Comparison of ENCODE assay signal across 8 mouse cellular contexts in genomic region chr16:20702522-20702893, GRCm38 (mm10). TPM values are rescaled to one million over a fixed set of nuclear protein-coding genes. Genes with fewer than 3 reads are reported as not detected.
DNase-seq lines count a peak whose midpoint lies in the region; ATAC-seq and TF ChIP-seq lines count a peak whose summit lies in the region.

No protein-coding gene starts in this region.

- DNase-seq in 3134 (ENCODE audit: extremely low read depth, insufficient read length, low spot score): peak; percentile 63
- DNase-seq in ES-CJ7 (ENCODE audit: low read depth, low spot score): peak; percentile 88
- DNase-seq in cerebellum, adult 9-10 months: peak; percentile 79
- DNase-seq in forebrain, postnatal 0 days: peak; percentile 71
- DNase-seq in hindbrain, postnatal 0 days (ENCODE audit: low spot score): peak; percentile 85
- DNase-seq in liver, embryonic 11.5 days (ENCODE audit: low spot score): peak; percentile 71
- DNase-seq in naive thymus-derived CD4-positive, alpha-beta T cell, adult 2 months (ENCODE audit: low read depth): peak; percentile 32
- peak; percentile 34 to 39 for DNase-seq in thymus, postnatal 36 days

- H3K27me3 ChIP-seq in forebrain, postnatal 0 days (ENCODE audit: insufficient read depth, low read length): no peaks in the 10 kb centered on the region
- H3K27me3 ChIP-seq in hindbrain, postnatal 0 days (ENCODE audit: insufficient read depth, low read length): no peaks in the 10 kb centered on the region
- H3K27me3 ChIP-seq in liver, embryonic 11.5 days (replicated peaks; ENCODE audit: control insufficient read depth, insufficient read depth, low read length): no peaks in the 10 kb centered on the region

- WGBS in forebrain, postnatal 0 days: 8% methylated on average over 8 of the region's 8 CpGs
- WGBS in hindbrain, postnatal 0 days: 6% methylated on average over 8 of the region's 8 CpGs
- 11% methylated on average over 8 of the region's 8 CpGs for WGBS in liver, embryonic 11.5 days

- ATAC-seq in forebrain, postnatal 0 days: peak; percentile 80
- peak; percentile 80 for ATAC-seq in hindbrain, postnatal 0 days
- peak; percentile 82 for ATAC-seq in liver, embryonic 11.5 days (replicated peaks; ENCODE audit: low FRiP score)

- no peak overlapping the region for H3K4me3 ChIP-seq in forebrain, postnatal 0 days (ENCODE audit: low read depth, low read length)
- no peak overlapping the region for H3K4me3 ChIP-seq in hindbrain, postnatal 0 days (ENCODE audit: low read length)
- H3K4me3 ChIP-seq in liver, embryonic 11.5 days (ENCODE audit: low read depth, low read length): 0 out of 2 replicates have a peak overlapping the region, but pooled peaks have one; percentile 21

- no peak overlapping the region for H3K4me2 ChIP-seq in forebrain, postnatal 0 days (ENCODE audit: low read depth)
- H3K4me2 ChIP-seq in hindbrain, postnatal 0 days (ENCODE audit: low read depth, low read length): no peak overlapping the region
- H3K4me2 ChIP-seq in liver, embryonic 11.5 days: peak overlapping the region; percentile 56

- peak; percentile 78 for TF ChIP-seq CTCF in forebrain, postnatal 0 days (IDR thresholded peaks at IDR 0.05; ENCODE audit: low read depth)
- TF ChIP-seq CTCF in hindbrain, postnatal 0 days (IDR thresholded peaks at IDR 0.05; ENCODE audit: low read depth): peak; percentile 85

- H3K4me1 ChIP-seq in forebrain, postnatal 0 days (ENCODE audit: insufficient read depth): no peaks in the 10 kb centered on the region
- H3K4me1 ChIP-seq in hindbrain, postnatal 0 days (ENCODE audit: insufficient read depth, low read length): peaks cover 14% of the 10 kb centered on the region; the same call in 1 of the 2 replicates
- peaks cover 58% of the 10 kb centered on the region for H3K4me1 ChIP-seq in liver, embryonic 11.5 days (replicated peaks; ENCODE audit: control insufficient read depth, insufficient read depth, low read length)

- H3K27ac ChIP-seq in forebrain, postnatal 0 days (ENCODE audit: low read depth, low read length): no peak overlapping the region
- peak overlapping the region; percentile 64; the same call in 1 of the 2 replicates for H3K27ac ChIP-seq in hindbrain, postnatal 0 days
- peak overlapping the region; percentile 91 for H3K27ac ChIP-seq in liver, embryonic 11.5 days (ENCODE audit: low read depth, low read length)

- peaks cover 44% of the 10 kb centered on the region for H3K36me3 ChIP-seq in forebrain, postnatal 0 days (ENCODE audit: insufficient read depth)
- H3K36me3 ChIP-seq in hindbrain, postnatal 0 days (ENCODE audit: insufficient read depth, low read length): peaks cover 25% of the 10 kb centered on the region; the same call in 1 of the 2 replicates
- peaks cover 4% of the 10 kb centered on the region for H3K36me3 ChIP-seq in liver, embryonic 11.5 days (ENCODE audit: control insufficient read depth, insufficient read depth, low read length)

- no peaks in the 10 kb centered on the region for H3K9me3 ChIP-seq in forebrain, postnatal 0 days (ENCODE audit: low read length)
- H3K9me3 ChIP-seq in hindbrain, postnatal 0 days (ENCODE audit: low read length): no peaks in the 10 kb centered on the region
- H3K9me3 ChIP-seq in liver, embryonic 11.5 days (ENCODE audit: control insufficient read depth, low read length): no peaks in the 10 kb centered on the region

- no peak overlapping the region for H3K9ac ChIP-seq in forebrain, postnatal 0 days
- peak overlapping the region; percentile 18 for H3K9ac ChIP-seq in hindbrain, postnatal 0 days (replicated peaks; ENCODE audit: low read length)
- no peak overlapping the region for H3K9ac ChIP-seq in liver, embryonic 11.5 days (ENCODE audit: low read depth, low read length)

RNA-seq across cellular contexts. Expression of gene Fam131a, which starts 9.5 kb away (rescaled TPM):
- 169 and 200 TPM in 2 replicates for total RNA-seq in forebrain, postnatal 0 days (2014; rRNA removed)
- polyA plus RNA-seq in forebrain, postnatal 0 days (2015; fragmentation: Nextera tagmentation; extraction: Ambion mirVana): 81.6 and 89.9 TPM in 2 replicates
- 130 and 147 TPM in 2 replicates for total RNA-seq in hindbrain, postnatal 0 days (2014; rRNA removed)
- 49.0 and 55.4 TPM in 2 replicates for polyA plus RNA-seq in hindbrain, postnatal 0 days (2015; fragmentation: Nextera tagmentation; extraction: Ambion mirVana)
- polyA plus RNA-seq in liver, embryonic 11.5 days (2014; fragmentation: Nextera tagmentation; extraction: Ambion mirVana): 2.1 TPM in 2 replicates

RNA-seq across cellular contexts. Expression of gene Polr2h, which starts 15.0 kb away (rescaled TPM):
- total RNA-seq in forebrain, postnatal 0 days (2014; rRNA removed): 43.7 and 55.3 TPM in 2 replicates
- 87.4 and 103 TPM in 2 replicates for polyA plus RNA-seq in forebrain, postnatal 0 days (2015; fragmentation: Nextera tagmentation; extraction: Ambion mirVana)
- total RNA-seq in hindbrain, postnatal 0 days (2014; rRNA removed): 25.5 and 29.2 TPM in 2 replicates
- 88.6 and 90.8 TPM in 2 replicates for polyA plus RNA-seq in hindbrain, postnatal 0 days (2015; fragmentation: Nextera tagmentation; extraction: Ambion mirVana)
- 124 and 127 TPM in 2 replicates for polyA plus RNA-seq in liver, embryonic 11.5 days (2014; fragmentation: Nextera tagmentation; extraction: Ambion mirVana)

RNA-seq across cellular contexts. Expression of gene Clcn2, which starts 15.0 kb away (rescaled TPM):
- total RNA-seq in forebrain, postnatal 0 days (2014; rRNA removed): 41.9 and 47.9 TPM in 2 replicates
- polyA plus RNA-seq in forebrain, postnatal 0 days (2015; fragmentation: Nextera tagmentation; extraction: Ambion mirVana): 10.7 and 14.1 TPM in 2 replicates
- total RNA-seq in hindbrain, postnatal 0 days (2014; rRNA removed): 57.0 and 74.6 TPM in 2 replicates
- 18.5 and 21.2 TPM in 2 replicates for polyA plus RNA-seq in hindbrain, postnatal 0 days (2015; fragmentation: Nextera tagmentation; extraction: Ambion mirVana)
- 14.4 and 15.3 TPM in 2 replicates for polyA plus RNA-seq in liver, embryonic 11.5 days (2014; fragmentation: Nextera tagmentation; extraction: Ambion mirVana)

RNA-seq across cellular contexts. Expression of gene Chrd, which starts 30.4 kb away (rescaled TPM):
- 15.8 and 15.9 TPM in 2 replicates for total RNA-seq in forebrain, postnatal 0 days (2014; rRNA removed)
- polyA plus RNA-seq in forebrain, postnatal 0 days (2015; fragmentation: Nextera tagmentation; extraction: Ambion mirVana): 3.4 and 3.6 TPM in 2 replicates
- total RNA-seq in hindbrain, postnatal 0 days (2014; rRNA removed): 32.0 and 35.5 TPM in 2 replicates
- polyA plus RNA-seq in hindbrain, postnatal 0 days (2015; fragmentation: Nextera tagmentation; extraction: Ambion mirVana): 6.2 and 7.0 TPM in 2 replicates
- 0.77 and 0.93 TPM in 2 replicates for polyA plus RNA-seq in liver, embryonic 11.5 days (2014; fragmentation: Nextera tagmentation; extraction: Ambion mirVana)

RNA-seq across cellular contexts. Expression of gene Thpo, which starts 31.8 kb away (rescaled TPM):
- total RNA-seq in forebrain, postnatal 0 days (2014; rRNA removed): 0.69 and 1.0 TPM in 2 replicates
- polyA plus RNA-seq in forebrain, postnatal 0 days (2015; fragmentation: Nextera tagmentation; extraction: Ambion mirVana): 0.51 and 0.52 TPM in 2 replicates
- 1.0 and 1.3 TPM in 2 replicates for total RNA-seq in hindbrain, postnatal 0 days (2014; rRNA removed)
- 1.4 and 1.6 TPM in 2 replicates for polyA plus RNA-seq in hindbrain, postnatal 0 days (2015; fragmentation: Nextera tagmentation; extraction: Ambion mirVana)
- polyA plus RNA-seq in liver, embryonic 11.5 days (2014; fragmentation: Nextera tagmentation; extraction: Ambion mirVana): 4.1 and 4.3 TPM in 2 replicates

Comparison
In these comparisons a context has a peak if more than half of its experiments do, and no peak if none do; other contexts are left out.
1. DNase-seq: peak in every context shown above with its lines; median percentile 88 in ES-CJ7; 85 in hindbrain, postnatal 0 days; 79 in cerebellum, adult 9-10 months; 71 in forebrain, postnatal 0 days; 71 in liver, embryonic 11.5 days; 63 in 3134; 36 in thymus, postnatal 36 days; 32 in naive thymus-derived CD4-positive, alpha-beta T cell, adult 2 months.
2. RNA of gene Fam131a, which starts 9.5 kb away (polyA plus RNA-seq): 81.6 to 89.9 TPM in forebrain, postnatal 0 days and 49.0 to 55.4 TPM in hindbrain, postnatal 0 days; 2.1 TPM in liver, embryonic 11.5 days; every median in the first group is over 10 times any median in the second.
3. Peak in every context shown above with its lines, with median percentiles within 50 percentile points of each other: ATAC-seq.